Mouse (Mus musculus): ENCODE results near the gene Atp7a. TPM values are rescaled to one million over a fixed set of nuclear protein-coding genes. Genes with fewer than 3 reads are reported as not detected.

Gene Atp7a
- total RNA-seq, 2 experiments from 2014 or later = 5.9 to 7.5 TPM

GRCm38 (mm10) chrX:106163995-106164394 lies 136.9 kb downstream of the Atp7a start:
- intact Hi-C loops (cut with DNase I) = no loop called here
- DNase-seq = no peak

- intact Hi-C loops (cut with DNase I) = no loop called here
Observed at GRCm38 (mm10) chrX:106164555-106164954, 137.5 kb downstream of the Atp7a start.

GRCm38 (mm10) chrX:106165089-106165488 lies 138.0 kb downstream of the Atp7a start:
- no peak for DNase-seq
- intact Hi-C loops (cut with DNase I) = no loop called here

More at GRCm38 (mm10) chrX:106164555-106164954, 137.5 kb downstream of the Atp7a start:
- DNase-seq = no peak

GRCm38 (mm10) chrX:106171106-106171852 lies 144.2 kb downstream of the Atp7a start:
- intact Hi-C loops (cut with DNase I) = loop anchor here (5.0 to 10.0 kb wide), 3 partner anchors 46 to 321 kb away; partner anchors contain the start of gene Atp7a
- DNase-seq = peak; percentile 29 to 30

GRCm38 (mm10) chrX:106171853-106172154 lies 144.7 kb downstream of the Atp7a start:
- no peak for DNase-seq
- intact Hi-C loops (cut with DNase I) = loop anchor here (5.0 to 10.0 kb wide), 3 partner anchors 47 to 320 kb away; partner anchors contain the start of gene Atp7a

Other genes starting within 250 kb of the Atp7a start
- gene Atrx, start 97.9 kb upstream of the Atp7a start, total RNA-seq (2021) = 10 to 100 TPM; 29.3 to 36.1 TPM
- 10 to 100 TPM; 29.6 to 30.5 TPM for gene Magt1, start 15.4 kb upstream of the Atp7a start, total RNA-seq (2021)
- 100 to 1,000 TPM; 826 to 910 TPM for gene Cox7b, start 11.6 kb upstream of the Atp7a start, total RNA-seq (2021)
- gene Tlr13, start 115.9 kb downstream of the Atp7a start, total RNA-seq (2021) = under 1 TPM; 0.23 to 0.44 TPM
- 1,000 to 10,000 TPM; 1,149 to 1,583 TPM for gene Pgk1, start 159.8 kb downstream of the Atp7a start, total RNA-seq (2021)
- gene Taf9b, start 193.9 kb downstream of the Atp7a start, total RNA-seq (2021) = 1 to 10 TPM; 4.7 to 6.3 TPM
- gene Fnd3c2, start 228.1 kb downstream of the Atp7a start, total RNA-seq (2021) = not detected

Data from gastrocnemius, postnatal 36 days (tissue).